Mouse (Mus musculus): ENCODE measurements at regions not wholly inside any gene's neighbourhood (a gene's known extent, or its start where the extent isn't known, plus 50 kb on each side); places are given as distances from the start of the nearest gene placed in this dataset.
"Not testable (repeated sequence)": the region's sequence is repeated elsewhere in the genome, so short reads cannot be mapped to it uniquely, and the experiment has no call there.

- no peaks in the 10 kb centered on the region for H3K9me3 ChIP-seq (replicated peaks; ENCODE audit: control insufficient read depth, low read length)
- H3K4me2 ChIP-seq = no peak overlapping the region
- H3K9ac ChIP-seq (ENCODE audit: low read depth, low read length) = no peak overlapping the region
- H3K27ac ChIP-seq (ENCODE audit: low read depth, low read length) = no peak overlapping the region
- H3K27me3 ChIP-seq (ENCODE audit: control insufficient read depth, insufficient read depth, low read length) = no peaks in the 10 kb centered on the region
- no peaks in the 10 kb centered on the region for H3K36me3 ChIP-seq (ENCODE audit: control insufficient read depth, insufficient read depth, low read length)
- H3K4me3 ChIP-seq (ENCODE audit: low read depth, low read length) = no peak overlapping the region
- H3K4me1 ChIP-seq (ENCODE audit: control insufficient read depth, insufficient read depth, low read length) = peaks cover 5% of the 10 kb centered on the region
- 71% methylated on average over 10 of the region's 10 CpGs for WGBS (ENCODE audit: insufficient replicate concordance)
- no peak for ATAC-seq (replicated peaks; ENCODE audit: insufficient number of reproducible peaks, low FRiP score, low TSS enrichment)
Measured at GRCm38 (mm10) chr13:113464190-113465064, 153.9 kb downstream of the Snx18 start.

DNA sequence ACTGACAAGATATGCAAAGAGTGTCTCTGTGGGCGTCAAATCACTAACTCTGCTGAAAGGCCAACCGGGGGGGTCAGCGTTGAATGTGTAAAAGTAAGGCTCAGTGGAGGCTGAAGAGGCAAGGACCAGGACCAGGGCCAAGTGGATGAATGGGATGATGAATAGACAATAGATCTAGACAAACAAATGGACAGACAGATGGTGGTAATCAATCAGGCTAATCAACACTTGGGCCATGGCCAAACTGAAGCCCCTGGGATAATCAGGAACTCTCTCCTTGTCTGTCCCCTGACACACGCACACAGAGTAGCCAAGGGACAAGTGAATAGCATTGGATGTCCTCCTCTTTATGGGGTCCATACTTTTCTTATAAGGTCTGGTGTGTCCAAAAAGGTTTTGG is 154.9 kb downstream of the Snx18 start:
- Histone ChIP-seq H3K4me2 (no peak overlapping the region), H3K4me1 (ENCODE audit: control insufficient read depth, insufficient read depth, low read length) (peaks cover 5% of the 10 kb centered on the region), H3K9me3 (replicated peaks; ENCODE audit: control insufficient read depth, low read length) (no peaks in the 10 kb centered on the region), H3K27me3 (ENCODE audit: control insufficient read depth, insufficient read depth, low read length) (no peaks in the 10 kb centered on the region), H3K9ac (ENCODE audit: low read depth, low read length) (no peak overlapping the region), H3K27ac (ENCODE audit: low read depth, low read length) (no peak overlapping the region), H3K36me3 (ENCODE audit: control insufficient read depth, insufficient read depth, low read length) (no peaks in the 10 kb centered on the region), H3K4me3 (ENCODE audit: low read depth, low read length) (no peak overlapping the region)
- no peak for ATAC-seq (replicated peaks; ENCODE audit: insufficient number of reproducible peaks, low FRiP score, low TSS enrichment)
- 67% methylated on average over 4 of the region's 4 CpGs for WGBS (ENCODE audit: insufficient replicate concordance)

GRCm38 (mm10) chr13:113454490-113455295 is 161.7 kb downstream of the BC067074 start:
- peak; percentile 84 for ATAC-seq (replicated peaks; ENCODE audit: insufficient number of reproducible peaks, low FRiP score, low TSS enrichment)
- H3K27me3 ChIP-seq (ENCODE audit: control insufficient read depth, insufficient read depth, low read length) = no peaks in the 10 kb centered on the region
- H3K4me2 ChIP-seq = peak overlapping the region; percentile 31; the same call in 1 of the 2 replicates
- H3K9me3 ChIP-seq (replicated peaks; ENCODE audit: control insufficient read depth, low read length) = no peaks in the 10 kb centered on the region
- peak overlapping the region; percentile 57; the same call in 1 of the 2 replicates for H3K27ac ChIP-seq (ENCODE audit: low read depth, low read length)
- WGBS (ENCODE audit: insufficient replicate concordance) = 45% methylated on average over 11 of the region's 11 CpGs
- H3K36me3 ChIP-seq (ENCODE audit: control insufficient read depth, insufficient read depth, low read length) = no peaks in the 10 kb centered on the region
- peak overlapping the region; percentile 34; the same call in 1 of the 2 replicates for H3K9ac ChIP-seq (ENCODE audit: low read depth, low read length)
- no peak overlapping the region for H3K4me3 ChIP-seq (ENCODE audit: low read depth, low read length)
- H3K4me1 ChIP-seq (ENCODE audit: control insufficient read depth, insufficient read depth, low read length) = no peaks in the 10 kb centered on the region; the same call in 1 of the 2 replicates

GRCm38 (mm10) chr13:113448378-113448777 is 155.4 kb downstream of the BC067074 start:
- 77% methylated on average over 1 of the region's 1 CpGs for WGBS (ENCODE audit: insufficient replicate concordance)
- Histone ChIP-seq H3K9me3 (replicated peaks; ENCODE audit: control insufficient read depth, low read length) (no peaks in the 10 kb centered on the region), H3K27ac (ENCODE audit: low read depth, low read length) (no peak overlapping the region), H3K4me2 (no peak overlapping the region), H3K9ac (ENCODE audit: low read depth, low read length) (no peak overlapping the region), H3K36me3 (ENCODE audit: control insufficient read depth, insufficient read depth, low read length) (no peaks in the 10 kb centered on the region), H3K27me3 (ENCODE audit: control insufficient read depth, insufficient read depth, low read length) (no peaks in the 10 kb centered on the region), H3K4me1 (ENCODE audit: control insufficient read depth, insufficient read depth, low read length) (no peaks in the 10 kb centered on the region; the same call in 1 of the 2 replicates), H3K4me3 (ENCODE audit: low read depth, low read length) (no peak overlapping the region)
- ATAC-seq (replicated peaks; ENCODE audit: insufficient number of reproducible peaks, low FRiP score, low TSS enrichment) = no peak

DNA sequence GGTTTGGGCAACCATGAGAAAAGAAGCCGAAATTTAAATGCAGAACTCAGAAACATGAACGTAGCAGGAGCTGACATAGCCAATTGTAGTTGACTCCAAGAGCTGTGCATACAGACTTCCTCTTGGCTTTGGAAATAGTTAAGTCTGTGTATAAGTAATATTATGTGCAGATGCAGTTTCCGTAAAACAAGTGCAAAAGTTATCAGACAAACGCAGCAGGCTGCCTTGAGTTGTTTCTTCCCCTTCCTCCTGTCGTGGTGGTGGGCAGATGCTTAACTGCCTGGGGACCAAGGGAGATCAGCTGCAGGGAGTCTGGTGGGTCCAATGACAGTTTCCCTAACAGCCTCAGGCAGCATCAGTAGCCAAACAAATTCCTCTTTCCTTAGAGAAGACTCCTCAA is 153.3 kb downstream of the BC067074 start:
- WGBS (ENCODE audit: insufficient replicate concordance) = 66% methylated on average over 5 of the region's 5 CpGs
- ATAC-seq (replicated peaks; ENCODE audit: insufficient number of reproducible peaks, low FRiP score, low TSS enrichment) = no peak

DNA sequence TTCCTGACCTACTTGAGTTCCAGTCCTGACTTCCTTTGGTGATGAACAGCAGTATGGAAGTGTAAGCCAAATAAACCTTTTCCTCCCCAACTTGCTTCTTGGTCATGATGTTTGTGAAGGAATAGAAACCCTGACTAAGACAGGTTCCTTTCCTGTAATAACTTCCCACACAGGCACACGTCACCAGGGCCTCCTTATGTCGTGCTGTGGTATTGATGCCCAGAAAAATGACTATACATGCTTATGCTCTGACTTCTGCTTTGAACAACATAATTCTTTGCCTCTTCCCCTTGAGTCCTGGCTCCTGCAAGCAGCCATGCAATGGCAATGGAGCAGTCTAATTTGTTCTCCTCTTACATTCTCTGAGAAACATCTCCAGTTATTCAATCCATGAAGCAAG is 151.5 kb downstream of the BC067074 start:
- not testable (repeated sequence) for H3K27ac ChIP-seq (ENCODE audit: low read depth, low read length); H3K9me3 ChIP-seq (replicated peaks; ENCODE audit: control insufficient read depth, low read length); ATAC-seq (replicated peaks; ENCODE audit: insufficient number of reproducible peaks, low FRiP score, low TSS enrichment); H3K4me1 ChIP-seq (ENCODE audit: control insufficient read depth, insufficient read depth, low read length); H3K9ac ChIP-seq (ENCODE audit: low read depth, low read length); H3K27me3 ChIP-seq (ENCODE audit: control insufficient read depth, insufficient read depth, low read length); H3K4me2 ChIP-seq; H3K4me3 ChIP-seq (ENCODE audit: low read depth, low read length); H3K36me3 ChIP-seq (ENCODE audit: control insufficient read depth, insufficient read depth, low read length)
- WGBS (ENCODE audit: insufficient replicate concordance) = 86% methylated on average over 2 of the region's 2 CpGs

More for the DNA sequence above, 153.3 kb downstream of the BC067074 start:
- H3K4me2 ChIP-seq = no peak overlapping the region
- H3K9ac ChIP-seq (ENCODE audit: low read depth, low read length) = no peak overlapping the region
- no peak overlapping the region for H3K4me3 ChIP-seq (ENCODE audit: low read depth, low read length)
- no peaks in the 10 kb centered on the region for H3K36me3 ChIP-seq (ENCODE audit: control insufficient read depth, insufficient read depth, low read length)
- no peak overlapping the region for H3K27ac ChIP-seq (ENCODE audit: low read depth, low read length)
- no peaks in the 10 kb centered on the region; the same call in 1 of the 2 replicates for H3K4me1 ChIP-seq (ENCODE audit: control insufficient read depth, insufficient read depth, low read length)
- no peaks in the 10 kb centered on the region for H3K9me3 ChIP-seq (replicated peaks; ENCODE audit: control insufficient read depth, low read length)
- no peaks in the 10 kb centered on the region for H3K27me3 ChIP-seq (ENCODE audit: control insufficient read depth, insufficient read depth, low read length)

GRCm38 (mm10) chr13:113443078-113443477 is 150.1 kb downstream of the BC067074 start:
- H3K9ac ChIP-seq (ENCODE audit: low read depth, low read length) = no peak overlapping the region
- no peaks in the 10 kb centered on the region for H3K36me3 ChIP-seq (ENCODE audit: control insufficient read depth, insufficient read depth, low read length)
- H3K27me3 ChIP-seq (ENCODE audit: control insufficient read depth, insufficient read depth, low read length) = no peaks in the 10 kb centered on the region
- H3K27ac ChIP-seq (ENCODE audit: low read depth, low read length) = no peak overlapping the region
- no peak overlapping the region for H3K4me3 ChIP-seq (ENCODE audit: low read depth, low read length)
- no peak for ATAC-seq (replicated peaks; ENCODE audit: insufficient number of reproducible peaks, low FRiP score, low TSS enrichment)
- H3K9me3 ChIP-seq (replicated peaks; ENCODE audit: control insufficient read depth, low read length) = no peaks in the 10 kb centered on the region
- WGBS (ENCODE audit: insufficient replicate concordance) = 72% methylated on average over 8 of the region's 8 CpGs
- no peak overlapping the region for H3K4me2 ChIP-seq
- H3K4me1 ChIP-seq (ENCODE audit: control insufficient read depth, insufficient read depth, low read length) = peaks cover 16% of the 10 kb centered on the region

DNA sequence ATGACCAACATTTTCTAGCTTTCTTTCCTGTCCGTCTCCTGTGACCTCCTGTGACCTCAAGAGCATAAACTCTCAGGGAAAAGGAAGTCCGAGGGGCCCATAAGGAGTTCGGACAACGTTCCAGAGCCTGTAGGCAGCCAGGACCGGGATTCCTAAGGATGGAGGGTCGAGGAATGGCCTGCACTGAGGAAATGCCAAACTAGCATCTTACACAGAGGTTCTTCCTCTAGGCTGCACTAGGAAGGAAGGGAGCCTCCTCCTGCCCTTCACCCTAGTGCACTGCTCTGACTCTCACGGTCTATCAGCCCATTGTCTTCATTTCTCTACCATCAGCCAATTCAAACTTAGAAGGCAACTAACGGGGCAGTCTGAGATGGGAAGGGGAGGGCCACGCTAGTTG is 149.2 kb downstream of the BC067074 start:
- WGBS (ENCODE audit: insufficient replicate concordance) = 56% methylated on average over 9 of the region's 9 CpGs
- H3K4me2 ChIP-seq = no peak overlapping the region
- peaks cover 16% of the 10 kb centered on the region for H3K4me1 ChIP-seq (ENCODE audit: control insufficient read depth, insufficient read depth, low read length)
- no peaks in the 10 kb centered on the region for H3K9me3 ChIP-seq (replicated peaks; ENCODE audit: control insufficient read depth, low read length)
- no peaks in the 10 kb centered on the region for H3K36me3 ChIP-seq (ENCODE audit: control insufficient read depth, insufficient read depth, low read length)
- ATAC-seq (replicated peaks; ENCODE audit: insufficient number of reproducible peaks, low FRiP score, low TSS enrichment) = peak; percentile 58
- no peaks in the 10 kb centered on the region for H3K27me3 ChIP-seq (ENCODE audit: control insufficient read depth, insufficient read depth, low read length)
- no peak overlapping the region for H3K4me3 ChIP-seq (ENCODE audit: low read depth, low read length)
- H3K27ac ChIP-seq (ENCODE audit: low read depth, low read length) = peak overlapping the region; percentile 13; the same call in 1 of the 2 replicates
- no peak overlapping the region for H3K9ac ChIP-seq (ENCODE audit: low read depth, low read length)

Measured in heart, embryonic 11.5 days (tissue).